Mouse (Mus musculus) embryo, embryonic 11 days (tissue): ENCODE results near the gene Cbr4.

Source experiments
- DNase-seq: peaks from one replicate; pipeline ENCODE4 v3.0.0-alpha.2; 2015

Cbr4 gene

GRCm38 (mm10) chr8:61487597-61488156 is at the start of gene Cbr4:
Cbr4 (plus strand) TSS chr8:61487734.
- peak; percentile 98 for DNase-seq

- no peak for DNase-seq
These were observed 44.5 kb upstream of the Cbr4 start for GRCm38 (mm10) chr8:61442988-61443387.

GRCm38 (mm10) chr8:61444358-61444757 is 43.2 kb upstream of the Cbr4 start:
- no peak for DNase-seq

GRCm38 (mm10) chr8:61446329-61446728 is 41.2 kb upstream of the Cbr4 start:
- peak; percentile 19 for DNase-seq

- no peak for DNase-seq
These were observed 39.4 kb upstream of the Cbr4 start for GRCm38 (mm10) chr8:61448100-61448499.

- no peak for DNase-seq
These were observed 38.7 kb upstream of the Cbr4 start for GRCm38 (mm10) chr8:61448881-61449280.

- no peak for DNase-seq
These were observed 36.5 kb upstream of the Cbr4 start for GRCm38 (mm10) chr8:61450916-61451575.

GRCm38 (mm10) chr8:61451721-61452337 is 35.7 kb upstream of the Cbr4 start:
- no peak for DNase-seq

- no peak for DNase-seq
These were observed 27.8 kb upstream of the Cbr4 start for GRCm38 (mm10) chr8:61459763-61460162.

GRCm38 (mm10) chr8:61462221-61462620 is 25.3 kb upstream of the Cbr4 start:
- DNase-seq = no peak

- no peak for DNase-seq
These were observed 23.1 kb upstream of the Cbr4 start for GRCm38 (mm10) chr8:61464393-61464792.

- DNase-seq = no peak
These were observed 20.6 kb upstream of the Cbr4 start for GRCm38 (mm10) chr8:61466696-61467552.

GRCm38 (mm10) chr8:61467553-61467815 is 20.1 kb upstream of the Cbr4 start:
- DNase-seq = no peak

GRCm38 (mm10) chr8:61470213-61470612 is 17.3 kb upstream of the Cbr4 start:
- DNase-seq = no peak

GRCm38 (mm10) chr8:61475251-61475673 is 12.3 kb upstream of the Cbr4 start:
- no peak for DNase-seq

GRCm38 (mm10) chr8:61476160-61476559 is 11.4 kb upstream of the Cbr4 start:
- no peak for DNase-seq

GRCm38 (mm10) chr8:61478150-61478549 is 9.4 kb upstream of the Cbr4 start:
- DNase-seq = no peak

GRCm38 (mm10) chr8:61478793-61479192 is 8.7 kb upstream of the Cbr4 start:
- DNase-seq = no peak

GRCm38 (mm10) chr8:61479506-61480214 is 7.9 kb upstream of the Cbr4 start:
- DNase-seq = peak; percentile 74

GRCm38 (mm10) chr8:61480260-61480967 is 7.1 kb upstream of the Cbr4 start:
- DNase-seq = no peak

- DNase-seq = no peak
These were observed 508 bp upstream of the Cbr4 start for GRCm38 (mm10) chr8:61486923-61487529.

- no peak for DNase-seq
These were observed 1.1 kb downstream of the Cbr4 start for GRCm38 (mm10) chr8:61488631-61489030.
